Mouse (Mus musculus) G1E (cell line): ENCODE data around the gene Gm11037.
A peak's percentile ranks its signal among the peaks of the same experiment; 100 is the strongest.

ENCODE experiments used
- CTCF ChIP-seq: IDR thresholded peaks from 2 replicates; pipeline ENCODE4 v1.5.1; 2012; ENCODE audit warnings: low read depth, low read length, inconsistent platforms, mixed read lengths
- GATA1 ChIP-seq: IDR thresholded peaks from 2 replicates; pipeline ENCODE4 v1.6.1; 2012; ENCODE audit warnings: borderline replicate concordance, low read length, inconsistent platforms, mixed read lengths
- GATA2 ChIP-seq: IDR thresholded peaks from 2 replicates; pipeline ENCODE4 v1.6.1; 2012; ENCODE audit warnings: low read depth, low read length, inconsistent platforms, borderline replicate concordance
- POLR2AphosphoS5 ChIP-seq: IDR thresholded peaks from 2 replicates; pipeline ENCODE4 v1.6.1; 2012; ENCODE audit warnings: low read depth, low read length, inconsistent platforms; ENCODE audit not compliant: insufficient replicate concordance
- TAL1 ChIP-seq: conservative IDR thresholded peaks from 2 replicates; pipeline ENCODE4 v1.6.1; 2012; ENCODE audit warnings: low read depth, low read length, inconsistent platforms, mixed read lengths

- TF ChIP-seq CTCF = no peak
- TF ChIP-seq GATA1 = no peak
- TF ChIP-seq GATA2 = no peak
- TF ChIP-seq TAL1 = peak; percentile 72
- TF ChIP-seq POLR2AphosphoS5 = no peak
These were observed 2.3 kb downstream of the Gm11037 start for GRCm38 (mm10) chr2:131135521-131136139.
